12 mouse cellular contexts compared by ENCODE assay signal in the genomic region with DNA sequence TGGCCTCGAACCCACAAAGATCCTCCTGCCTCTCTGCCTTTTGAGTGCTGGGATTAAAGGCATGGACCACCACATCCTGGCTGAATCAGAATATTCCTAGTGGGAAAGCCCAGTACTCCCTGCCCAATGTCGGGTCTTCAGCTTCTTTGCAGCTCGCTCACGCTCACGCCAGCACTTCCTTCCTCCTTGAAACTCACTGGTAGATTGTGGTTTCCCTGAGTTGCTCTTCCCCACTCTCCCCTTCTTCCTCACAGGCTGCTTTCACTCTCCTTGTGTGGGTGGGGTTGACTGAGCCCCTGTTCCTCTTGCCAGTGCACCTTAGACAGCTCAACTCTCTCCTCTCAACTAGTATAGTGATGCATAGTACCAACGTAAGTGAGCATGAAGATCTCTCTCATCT. TPM values are rescaled to one million over a fixed set of nuclear protein-coding genes. Genes with fewer than 3 reads are reported as not detected.
A peak's percentile ranks its signal among the peaks of the same experiment; 100 is the strongest.
DNase-seq lines count a peak whose midpoint lies in the region; ATAC-seq and TF ChIP-seq lines count a peak whose summit lies in the region.
"Had no signal": no experiment of that assay in that cellular context is flagged by ENCODE, and none has a peak within 500 bp of the region (broad histone marks: within the 10 kb centered on the region; RNA-seq: fewer than 3 reads in every experiment).

No protein-coding gene starts in this region.

- intact Hi-C loops in heart, postnatal 36 days (cut with DNase I): no loop called here

- peak overlapping the region; percentile 49 for H3K27ac ChIP-seq in heart, embryonic 10.5 days
- H3K27ac ChIP-seq in liver, embryonic 14.5 days: peak overlapping the region; percentile 93
- H3K27ac ChIP-seq in thymus, adult 2 months (ENCODE audit: control insufficient read depth, insufficient read depth, low read length): peak overlapping the region; percentile 26; the same call in 1 of the 2 replicates
- H3K27ac ChIP-seq: kidney, postnatal 0 days; limb, embryonic 13.5 days had no signal

- no peak overlapping the region for H3K4me3 ChIP-seq in heart, embryonic 10.5 days
- H3K4me3 ChIP-seq in liver, embryonic 14.5 days (ENCODE audit: insufficient read depth in 1 of 2, low read depth in 2 of 2, low read length in 2 of 2): no peak overlapping the region
- no peak overlapping the region for H3K4me3 ChIP-seq in thymus, adult 2 months (ENCODE audit: control insufficient read depth, insufficient read depth, low read length)
- H3K4me3 ChIP-seq: limb, embryonic 13.5 days had no signal

- no peak for DNase-seq in heart, embryonic 10.5 days (ENCODE audit: low spot score)
- no peak for DNase-seq in heart, postnatal 36 days
- peak; percentile 89 for DNase-seq in MEL-GATA-1-ER (ENCODE audit: extremely low read depth, low read depth)
- no peak for DNase-seq in liver, embryonic 14.5 days (ENCODE audit: low read depth in 3 of 3, low spot score in 3 of 3)
- DNase-seq in thymus, adult 2 months: peak; percentile 64
- no peak for DNase-seq in urinary bladder, adult 18-20 months (ENCODE audit: low spot score in 2 of 2)
- no peak for DNase-seq in right cerebral cortex, adult 2 months (ENCODE audit: low spot score in 2 of 2)
- DNase-seq in layer of hippocampus, adult 8-10 months (ENCODE audit: low spot score in 2 of 2): no peak
- DNase-seq: adrenal gland, adult 8-10 months; right cerebral cortex, postnatal 4 days had no signal

- H3K27me3 ChIP-seq in heart, embryonic 10.5 days (ENCODE audit: insufficient read depth, poor library complexity, severe bottlenecking): no peaks in the 10 kb centered on the region
- no peaks in the 10 kb centered on the region for H3K27me3 ChIP-seq in liver, embryonic 14.5 days (ENCODE audit: control insufficient read depth, insufficient read depth, low read length)
- no peaks in the 10 kb centered on the region for H3K27me3 ChIP-seq in thymus, adult 2 months (ENCODE audit: control insufficient read depth, insufficient read depth, low read length)
- H3K27me3 ChIP-seq: limb, embryonic 13.5 days had no signal

- H3K9ac ChIP-seq in liver, embryonic 14.5 days (replicated peaks): peak overlapping the region; percentile 62
- H3K9ac ChIP-seq: limb, embryonic 13.5 days had no signal

- no peaks in the 10 kb centered on the region for H3K36me3 ChIP-seq in heart, embryonic 10.5 days
- H3K36me3 ChIP-seq in liver, embryonic 14.5 days (replicated peaks; ENCODE audit: control insufficient read depth, insufficient read depth, low read depth): no peaks in the 10 kb centered on the region
- no peaks in the 10 kb centered on the region for H3K36me3 ChIP-seq in thymus, adult 2 months (ENCODE audit: control insufficient read depth, insufficient read depth, low read length)
- H3K36me3 ChIP-seq: limb, embryonic 13.5 days had no signal

- TF ChIP-seq EP300 in liver, embryonic 14.5 days (IDR thresholded peaks at IDR 0.05; ENCODE audit: low read depth): no peak

- no peak for ATAC-seq in liver, embryonic 14.5 days (ENCODE audit: insufficient read depth)

- no peak for TF ChIP-seq POLR2A in thymus, adult 2 months (IDR thresholded peaks at IDR 0.05; ENCODE audit: control insufficient read depth, extremely low read depth, insufficient read depth, low read length, poor library complexity)

- TF ChIP-seq CTCF in liver, embryonic 14.5 days (IDR thresholded peaks at IDR 0.05; ENCODE audit: low read depth): no peak
- TF ChIP-seq CTCF in thymus, adult 2 months (IDR thresholded peaks at IDR 0.05; ENCODE audit: borderline replicate concordance, control insufficient read depth, extremely low read depth, insufficient read depth, low read length, poor library complexity): no peak

- no peaks in the 10 kb centered on the region for H3K9me3 ChIP-seq in heart, embryonic 10.5 days
- no peaks in the 10 kb centered on the region for H3K9me3 ChIP-seq in liver, embryonic 14.5 days (ENCODE audit: control insufficient read depth, low read length)
- H3K9me3 ChIP-seq: limb, embryonic 13.5 days had no signal

- H3K4me2 ChIP-seq in liver, embryonic 14.5 days (ENCODE audit: low read depth): peak overlapping the region; percentile 63
- H3K4me2 ChIP-seq: limb, embryonic 13.5 days had no signal

- H3K4me1 ChIP-seq in heart, embryonic 10.5 days: no peaks in the 10 kb centered on the region; the same call in 1 of the 2 replicates
- H3K4me1 ChIP-seq in liver, embryonic 14.5 days (replicated peaks; ENCODE audit: control insufficient read depth in 2 of 2, insufficient read depth in 2 of 2, low read length in 1 of 2): peaks cover 57 to 75% of the 10 kb centered on the region in 2 experiments
- H3K4me1 ChIP-seq in thymus, adult 2 months (replicated peaks; ENCODE audit: control insufficient read depth, insufficient read depth, low read length): peaks cover 34% of the 10 kb centered on the region
- H3K4me1 ChIP-seq: limb, embryonic 13.5 days had no signal

- WGBS in heart, embryonic 10.5 days: 71% methylated on average over 6 of the region's 6 CpGs
- WGBS in liver, embryonic 14.5 days (ENCODE audit: insufficient replicate concordance): 16% methylated on average over 6 of the region's 6 CpGs
- 9% methylated on average over 6 of the region's 6 CpGs for WGBS in thymus, adult 2 months

RNA-seq across cellular contexts. Expression of a gene that starts 1.8 kb away (rescaled TPM):
- polyA plus RNA-seq in heart, embryonic 10.5 days (2016; fragmentation: Nextera tagmentation; extraction: Ambion mirVana): 35.8 and 50.0 TPM in 2 replicates
- under 1 TPM in 1 of 2 experiments, not detected in 1; 0.19 TPM for total RNA-seq in heart, postnatal 36 days (2021)
- polyA plus RNA-seq in liver, embryonic 14.5 days (2012; rRNA removed): 191 and 274 TPM in 2 replicates
- 293 and 315 TPM in 2 replicates for polyA plus RNA-seq in liver, embryonic 14.5 days (2014; fragmentation: Nextera tagmentation; extraction: Ambion mirVana)
- 0.93 and 1.3 TPM in 2 replicates for polyA plus RNA-seq in thymus, adult 2 months (2012; rRNA removed)
- not detected for total RNA-seq in layer of hippocampus, adult 8-10 months (2022)

RNA-seq across cellular contexts. Expression of a gene that starts 22.3 kb away (rescaled TPM):
- 10.3 and 11.6 TPM in 2 replicates for polyA plus RNA-seq in heart, embryonic 10.5 days (2016; fragmentation: Nextera tagmentation; extraction: Ambion mirVana)
- total RNA-seq in heart, postnatal 36 days (2021): 1 to 10 TPM; 3.4 to 4.2 TPM
- polyA plus RNA-seq in liver, embryonic 14.5 days (2012; rRNA removed): 13.9 and 16.1 TPM in 2 replicates
- polyA plus RNA-seq in liver, embryonic 14.5 days (2014; fragmentation: Nextera tagmentation; extraction: Ambion mirVana): 8.2 and 11.6 TPM in 2 replicates
- polyA plus RNA-seq in thymus, adult 2 months (2012; rRNA removed): 11.9 and 13.5 TPM in 2 replicates
- total RNA-seq in layer of hippocampus, adult 8-10 months (2022): 1 to 10 TPM; 4.8 to 6.9 (median 5.6) TPM

RNA-seq across cellular contexts. Expression of a gene that starts 39.2 kb away (rescaled TPM):
- polyA plus RNA-seq in heart, embryonic 10.5 days (2016; fragmentation: Nextera tagmentation; extraction: Ambion mirVana): 246 and 343 TPM in 2 replicates
- 10 to 100 TPM; 56.6 to 60.9 TPM for total RNA-seq in heart, postnatal 36 days (2021)
- 60.1 and 171 TPM in 2 replicates for polyA plus RNA-seq in liver, embryonic 14.5 days (2012; rRNA removed)
- 351 and 427 TPM in 2 replicates for polyA plus RNA-seq in liver, embryonic 14.5 days (2014; fragmentation: Nextera tagmentation; extraction: Ambion mirVana)
- polyA plus RNA-seq in thymus, adult 2 months (2012; rRNA removed): 52.6 and 126 TPM in 2 replicates
- 10 to 100 TPM; 52.4 to 66.0 (median 59.8) TPM for total RNA-seq in layer of hippocampus, adult 8-10 months (2022)

Comparison
In these comparisons a context has a peak if more than half of its experiments do, and no peak if none do; other contexts are left out.
1. DNase-seq: peak in MEL-GATA-1-ER (single experiment) and thymus, adult 2 months (single experiment); none in heart, embryonic 10.5 days (single experiment), heart, postnatal 36 days (0 of 2), liver, embryonic 14.5 days (0 of 3), urinary bladder, adult 18-20 months (0 of 2), right cerebral cortex, adult 2 months (0 of 2) and layer of hippocampus, adult 8-10 months (0 of 2).
2. H3K27ac ChIP-seq: peak in every context shown above with its lines; median percentile 93 in liver, embryonic 14.5 days; 49 in heart, embryonic 10.5 days; 26 in thymus, adult 2 months.
3. RNA of a gene that starts 1.8 kb away (polyA plus RNA-seq): 191 to 315 TPM in liver, embryonic 14.5 days and 35.8 to 50.0 TPM in heart, embryonic 10.5 days; 0.93 to 1.3 TPM in thymus, adult 2 months; every median in the first group is over 10 times any median in the second.